Mouse (Mus musculus): ENCODE measurements around the gene Cacng5.
A peak's percentile ranks its signal among the peaks of the same experiment; 100 is the strongest.

Cacng5 gene

GRCm38 (mm10) chr11:107875861-107876494, 38.9 kb downstream of the Cacng5 start:
- peak; percentile 48 for DNase-seq

- no peak for DNase-seq
These were observed 42.1 kb downstream of the Cacng5 start for GRCm38 (mm10) chr11:107872743-107873142.

DNA sequence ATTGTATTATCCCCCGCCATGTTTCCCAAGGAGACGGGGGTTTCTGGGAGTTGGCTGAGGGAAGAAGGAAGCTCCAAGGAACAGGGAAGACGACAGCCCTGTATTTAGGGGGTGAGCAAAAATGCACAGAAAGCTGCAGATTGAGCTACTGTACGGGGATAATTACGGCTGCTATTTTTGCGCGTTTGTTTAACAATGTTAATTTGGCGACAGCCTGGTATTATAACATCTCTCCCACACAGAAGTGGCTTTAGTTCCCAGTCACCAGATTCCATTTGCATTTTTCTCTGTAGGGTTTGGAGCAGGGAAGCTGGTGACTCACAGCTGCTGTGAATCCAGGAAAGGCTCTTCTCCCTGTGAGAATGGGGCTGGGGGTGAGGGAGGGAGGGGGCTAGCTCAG, 47.3 kb downstream of the Cacng5 start:
- DNase-seq: peak; percentile 80

DNA sequence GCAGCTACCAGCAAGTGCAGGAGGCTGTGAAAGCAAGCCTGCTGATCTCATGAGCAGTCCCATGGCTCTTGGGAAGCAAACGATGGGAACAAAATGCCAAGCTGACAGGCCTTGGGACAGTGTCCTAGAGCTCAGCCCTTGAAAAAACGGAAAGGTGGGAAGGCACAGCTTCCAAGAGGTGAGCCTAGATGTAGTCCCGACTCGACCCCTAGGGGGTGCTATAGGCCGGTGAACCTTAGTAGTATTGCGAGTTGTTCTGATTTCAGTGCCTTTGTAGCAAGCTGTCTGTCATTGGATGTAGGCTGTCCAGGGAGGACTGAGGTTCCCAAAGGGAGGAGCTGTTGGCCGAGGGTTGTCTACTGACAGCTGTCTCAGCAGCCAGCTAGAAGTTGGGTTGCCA, 49.7 kb downstream of the Cacng5 start:
- DNase-seq: peak; percentile 64

DNA sequence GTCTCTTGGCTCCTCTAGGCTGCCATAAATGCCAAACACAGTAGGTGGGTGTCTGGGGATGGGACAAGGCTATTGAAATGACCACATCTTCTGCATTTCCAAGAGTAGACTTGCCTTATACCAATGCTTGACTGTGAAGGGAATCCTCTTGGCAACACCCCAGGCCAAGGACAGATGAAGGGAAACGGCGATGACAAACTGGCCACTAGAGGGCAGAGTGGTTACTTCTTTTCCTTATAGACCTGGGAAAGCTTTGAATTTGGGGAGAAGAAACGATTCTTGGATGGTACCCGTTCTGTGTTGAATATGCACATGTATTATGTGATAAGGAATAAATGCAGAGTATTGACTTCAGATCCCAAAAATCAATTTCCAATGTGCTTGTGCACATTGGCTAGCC, 50.8 kb downstream of the Cacng5 start:
- peak; percentile 72 for DNase-seq

- DNase-seq: no peak
These were observed 53.1 kb downstream of the Cacng5 start for GRCm38 (mm10) chr11:107861738-107862137.

GRCm38 (mm10) chr11:107859871-107860270, 55.0 kb downstream of the Cacng5 start:
- no peak for DNase-seq

DNA sequence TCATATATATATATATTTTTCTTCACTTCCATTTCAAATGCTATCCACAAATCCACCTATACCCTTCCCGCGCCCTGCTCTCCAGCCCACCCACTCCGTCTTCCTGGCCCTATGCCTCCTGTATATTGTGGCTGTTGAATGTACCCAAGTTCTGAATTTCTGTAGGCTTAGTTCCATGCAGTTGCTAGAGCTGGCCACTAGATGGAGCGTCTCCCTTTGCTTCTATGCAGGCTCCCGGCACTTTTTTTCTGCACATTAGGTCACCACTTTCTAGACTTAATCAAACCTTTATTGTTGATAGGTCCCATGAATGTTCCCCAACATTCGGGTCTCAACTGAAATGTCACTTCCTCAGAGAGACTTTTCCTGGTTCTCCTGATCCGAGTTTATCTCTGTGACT, 55.6 kb downstream of the Cacng5 start:
- no peak for DNase-seq

- peak; percentile 45 for DNase-seq
These were observed 61.8 kb downstream of the Cacng5 start for GRCm38 (mm10) chr11:107853088-107853487.

- DNase-seq: no peak
These were observed 65.2 kb downstream of the Cacng5 start for GRCm38 (mm10) chr11:107849621-107850020.

DNA sequence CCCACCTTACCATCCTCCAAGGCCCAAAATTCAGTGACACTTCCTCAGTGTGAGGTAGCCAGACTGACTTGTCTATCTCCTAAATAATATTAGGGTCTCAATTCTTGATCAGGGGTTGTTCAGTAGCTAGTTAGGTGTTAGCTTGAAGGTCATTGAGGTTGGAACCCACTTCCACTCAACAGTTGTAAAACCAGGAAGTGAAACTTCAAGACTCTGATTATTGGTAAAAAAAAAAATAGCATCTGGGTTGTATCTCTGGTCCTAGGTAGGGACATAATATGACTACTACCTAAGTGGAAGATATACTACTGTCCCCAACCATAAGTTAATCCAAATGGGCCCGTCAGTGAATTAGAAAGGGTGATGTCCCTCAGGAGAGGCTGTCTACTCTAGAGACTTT, 70.7 kb downstream of the Cacng5 start:
- DNase-seq: no peak

DNA sequence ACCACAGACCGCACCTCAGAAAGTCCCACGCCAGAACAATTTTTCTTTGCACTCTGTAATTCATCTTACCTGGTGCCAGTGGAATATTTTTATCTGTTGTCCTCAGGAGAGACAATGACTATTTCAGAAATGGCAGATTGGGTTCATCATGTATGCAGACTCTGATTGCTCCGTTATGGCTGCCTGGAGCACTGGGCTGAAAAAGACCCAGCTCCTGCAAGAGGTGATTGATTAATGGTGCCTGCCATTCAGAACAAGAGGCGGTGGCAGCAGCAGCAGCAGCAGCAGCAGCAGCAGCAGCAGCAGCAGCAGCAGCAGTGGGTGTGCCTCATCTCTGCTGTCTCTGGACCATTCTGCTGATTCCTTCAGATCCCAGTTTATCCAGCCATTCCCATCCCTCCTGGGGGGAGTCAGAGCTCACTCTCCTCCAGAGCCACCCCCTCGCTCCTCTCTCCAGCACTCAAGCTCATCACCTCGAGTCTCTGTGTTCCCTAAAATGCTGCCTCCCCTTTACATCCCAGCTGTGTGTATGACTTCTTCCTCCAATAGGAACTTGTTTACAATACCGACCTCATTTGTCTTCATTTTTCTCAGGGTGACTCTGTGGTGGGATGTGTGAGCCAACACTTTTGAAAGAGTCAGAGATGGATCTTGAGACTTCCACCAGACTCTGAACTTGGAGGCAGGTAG, 81.4 kb downstream of the Cacng5 start:
- DNase-seq: no peak

Measured in layer of hippocampus, adult 9-11 months (tissue).